Mouse (Mus musculus) forebrain, embryonic 16.5 days (tissue): Measurements from ENCODE around the gene Sik1. TPM values are rescaled to one million over a fixed set of nuclear protein-coding genes. Genes with fewer than 3 reads are reported as not detected.

Experiments
- ATAC-seq: fragments of 200-750 bp; cut with Nextera tagmentation; 2 replicates; pipeline ENCODE4 v1.8.0; 2017; ENCODE audit warnings: mild to moderate bottlenecking, moderate library complexity
- H3K27ac ChIP-seq: fragments of 300-500 bp; sonication (generic); 2 replicates; pipeline ENCODE4 v1.5.1; 2014; ENCODE audit warnings: low read length, control low read depth
- H3K27me3 ChIP-seq: fragments of 300-500 bp; sonication (generic); replicated peaks from 2 replicates; pipeline ENCODE4 v1.6.1; 2014; ENCODE audit warnings: low read length; ENCODE audit not compliant: control insufficient read depth, insufficient read depth
- H3K36me3 ChIP-seq: fragments of 300-500 bp; sonication (generic); 2 replicates; pipeline ENCODE4 v1.6.1; 2014; ENCODE audit not compliant: control insufficient read depth, insufficient read depth
- H3K4me1 ChIP-seq: fragments of 300-500 bp; sonication (generic); replicated peaks from 2 replicates; pipeline ENCODE4 v1.6.1; 2014; ENCODE audit warnings: low read length; ENCODE audit not compliant: control insufficient read depth, insufficient read depth
- H3K4me2 ChIP-seq: fragments of 300-500 bp; sonication (generic); 2 replicates; pipeline ENCODE4 v1.6.1; 2014; ENCODE audit warnings: mild to moderate bottlenecking, low read length, control low read depth
- H3K4me3 ChIP-seq: fragments of 300-500 bp; sonication (generic); replicated peaks from 2 replicates; pipeline ENCODE4 v1.5.1; 2014; ENCODE audit warnings: mild to moderate bottlenecking, low read length, control low read depth
- H3K9ac ChIP-seq: fragments of 300-500 bp; sonication (generic); replicated peaks from 2 replicates; pipeline ENCODE4 v1.6.1; 2014; ENCODE audit warnings: low read depth, low read length, control low read depth
- H3K9me3 ChIP-seq: fragments of 300-500 bp; sonication (generic); 2 replicates; pipeline ENCODE4 v1.6.1; 2016; ENCODE audit warnings: low read length; ENCODE audit not compliant: control insufficient read depth
- WGBS: fragments of 180-500 bp; shearing (Covaris S2); extraction: QIAGEN DNeasy Blood & Tissue Kit; methylation state at CpG from one replicate; pipeline ENCODE4 v1.1.7; 2014; 5-methylcytosine and 5-hydroxymethylcytosine counted together
- polyA plus RNA-seq: library from polyadenylated mRNA; unstranded; fragments of >200 nt; fragmentation: Nextera tagmentation; extraction: Ambion mirVana; gene quantifications from 2 replicates; pipeline ENCODE4 v1.2.1, GENCODE M21; 2015

Sik1 gene
- polyA plus RNA-seq, 1 experiment from 2014 or later: 20.1 TPM

DNA sequence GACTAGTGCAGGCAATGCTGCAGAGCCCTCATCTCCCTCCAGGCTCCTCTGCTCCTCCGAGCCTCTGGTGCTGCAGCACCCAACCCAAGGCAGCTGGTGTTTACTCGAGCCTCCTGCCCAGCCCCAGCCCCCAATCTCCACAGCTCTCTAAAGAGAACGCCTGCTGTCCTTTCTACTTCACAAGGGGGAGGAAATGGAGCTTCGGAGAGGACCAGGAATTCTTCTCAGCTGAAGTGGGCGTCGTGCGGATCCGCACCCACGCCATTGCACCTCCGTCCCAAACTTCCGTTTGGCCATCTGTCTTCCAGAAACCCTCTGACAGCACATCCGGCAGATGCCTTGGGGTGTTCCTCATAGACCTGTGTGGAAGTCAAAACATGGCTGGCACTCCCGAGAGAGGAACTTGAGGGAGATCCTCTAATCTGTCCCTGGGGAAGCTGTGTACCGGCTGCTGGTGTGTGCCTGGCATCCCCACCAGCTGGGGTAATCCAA is 22.1 kb upstream of the Sik1 start:
- Histone ChIP-seq H3K4me1 (peaks cover 10% of the 10 kb centered on the region), H3K9ac (no peak overlapping the region), H3K36me3 (no peaks in the 10 kb centered on the region), H3K9me3 (no peaks in the 10 kb centered on the region), H3K27ac (peak overlapping the region; percentile 34; the same call in 1 of the 2 replicates), H3K4me3 (no peak overlapping the region), H3K4me2 (no peak overlapping the region), H3K27me3 (no peaks in the 10 kb centered on the region)
- no peak for ATAC-seq
- 59% methylated on average over 14 of the region's 14 CpGs for WGBS

DNA sequence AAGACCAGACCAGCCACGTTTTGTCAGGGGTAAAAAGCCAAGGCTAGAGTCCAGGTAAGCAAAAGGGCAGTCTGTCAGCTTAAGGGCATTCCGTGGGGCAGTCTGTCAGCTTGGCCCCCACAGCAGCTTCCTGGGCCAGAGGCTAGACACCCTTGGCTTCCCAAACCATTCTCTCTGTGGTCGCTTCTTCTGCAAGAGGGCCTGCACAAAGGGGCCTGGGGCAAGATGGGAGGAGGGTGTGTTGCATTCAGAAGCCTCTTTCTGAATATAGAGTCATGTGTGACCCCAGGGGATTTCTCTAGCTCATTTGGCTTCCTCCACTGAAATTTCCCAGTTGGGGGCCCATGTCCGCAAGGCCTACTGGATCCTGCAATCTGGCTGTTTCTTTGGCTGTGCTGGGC is 21.6 kb upstream of the Sik1 start:
- H3K4me2 ChIP-seq: no peak overlapping the region
- whole genome bisulfite sequencing: 53% methylated on average over 4 of the region's 4 CpGs
- peaks cover 10% of the 10 kb centered on the region for H3K4me1 ChIP-seq
- no peak overlapping the region for H3K9ac ChIP-seq
- H3K27ac ChIP-seq: peak overlapping the region; percentile 34; the same call in 1 of the 2 replicates
- no peaks in the 10 kb centered on the region for H3K27me3 ChIP-seq
- no peaks in the 10 kb centered on the region for H3K9me3 ChIP-seq
- no peak overlapping the region for H3K4me3 ChIP-seq
- H3K36me3 ChIP-seq: no peaks in the 10 kb centered on the region
- ATAC-seq: no peak

DNA sequence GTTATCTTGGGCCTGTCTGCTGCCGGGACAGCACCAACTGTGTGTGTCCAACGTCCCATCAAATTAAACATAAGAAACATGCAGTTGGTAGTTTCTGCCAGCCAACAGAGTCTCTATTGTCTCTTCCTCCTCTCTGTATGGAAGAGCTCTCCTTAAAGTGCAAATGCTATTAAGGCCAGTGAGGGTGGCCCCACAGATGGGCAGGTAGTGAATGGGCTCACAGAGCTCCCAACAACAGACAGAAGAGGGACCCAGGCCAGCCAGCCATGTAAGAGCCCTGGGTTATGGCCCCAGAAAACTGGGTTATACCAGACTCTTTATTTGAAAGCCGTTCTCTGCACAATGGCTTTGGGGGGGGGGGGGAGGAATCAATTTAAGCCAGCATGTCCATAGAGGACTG is 21.2 kb upstream of the Sik1 start:
- no peaks in the 10 kb centered on the region for H3K9me3 ChIP-seq
- 40% methylated on average over 3 of the region's 3 CpGs for WGBS

DNA sequence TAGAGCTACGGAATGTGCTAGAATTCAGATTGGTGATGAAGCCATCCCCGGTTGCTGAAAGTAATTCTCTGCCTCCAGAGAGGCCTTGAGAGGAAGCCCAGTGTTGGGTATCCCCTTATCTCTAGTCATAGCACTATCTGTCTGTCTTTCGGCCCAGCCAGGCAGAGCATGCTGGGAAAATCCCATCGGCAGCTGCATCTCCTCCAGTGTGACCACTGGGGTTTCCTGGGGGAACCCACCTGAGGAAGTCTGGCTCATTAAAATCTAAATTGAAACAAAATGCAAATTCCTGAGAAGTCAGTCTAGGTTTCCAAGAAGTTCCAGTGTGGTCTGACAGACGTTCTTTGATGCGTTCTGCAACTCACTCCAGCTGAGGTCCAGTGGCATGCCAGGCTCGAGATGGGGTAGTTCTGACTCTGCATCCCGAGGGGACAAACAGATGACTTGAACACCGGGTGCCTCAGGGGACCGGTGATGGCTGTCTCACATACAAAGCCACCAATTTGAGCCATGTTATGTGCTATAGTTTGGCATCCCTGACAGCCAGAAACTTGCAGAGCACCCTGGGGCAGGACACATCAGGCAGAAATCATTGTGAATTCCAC is 19.8 kb upstream of the Sik1 start:
- H3K4me3 ChIP-seq: no peak overlapping the region
- H3K9ac ChIP-seq: no peak overlapping the region
- no peaks in the 10 kb centered on the region for H3K27me3 ChIP-seq
- H3K4me1 ChIP-seq: peaks cover 10% of the 10 kb centered on the region
- H3K27ac ChIP-seq: no peak overlapping the region
- WGBS: 87% methylated on average over 10 of the region's 10 CpGs
- no peak for ATAC-seq
- no peaks in the 10 kb centered on the region for H3K9me3 ChIP-seq
- no peak overlapping the region for H3K4me2 ChIP-seq
- no peaks in the 10 kb centered on the region for H3K36me3 ChIP-seq

More for the DNA sequence above, 21.2 kb upstream of the Sik1 start:
- no peaks in the 10 kb centered on the region for H3K36me3 ChIP-seq
- H3K27me3 ChIP-seq: no peaks in the 10 kb centered on the region
- H3K4me2 ChIP-seq: no peak overlapping the region
- ATAC-seq: no peak
- H3K9ac ChIP-seq: no peak overlapping the region
- no peak overlapping the region for H3K27ac ChIP-seq
- no peak overlapping the region for H3K4me3 ChIP-seq
- H3K4me1 ChIP-seq: peaks cover 10% of the 10 kb centered on the region

DNA sequence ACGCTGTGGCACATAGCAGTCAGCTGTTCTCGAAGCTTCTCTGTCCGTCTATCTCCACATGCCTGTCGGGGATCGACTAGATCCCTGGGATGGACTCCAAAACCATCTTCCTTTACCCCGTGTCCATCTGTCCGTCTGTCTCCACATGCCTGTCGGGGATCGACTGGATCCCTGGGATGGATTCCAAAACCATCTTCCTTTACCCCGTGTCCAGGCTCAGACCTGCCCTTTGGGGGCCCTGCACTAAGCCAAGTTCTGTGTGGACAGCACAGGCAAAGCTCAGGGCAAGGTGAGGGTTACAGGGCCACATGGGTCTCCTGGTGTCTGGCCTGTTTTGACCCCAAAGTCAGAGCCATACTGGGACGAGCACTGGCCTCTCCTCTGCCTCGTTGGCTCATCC is 19.1 kb upstream of the Sik1 start:
- Histone ChIP-seq H3K9me3 (no peaks in the 10 kb centered on the region), H3K27me3 (no peaks in the 10 kb centered on the region), H3K27ac (no peak overlapping the region), H3K4me3 (no peak overlapping the region), H3K4me2 (no peak overlapping the region), H3K36me3 (no peaks in the 10 kb centered on the region), H3K4me1 (peaks cover 10% of the 10 kb centered on the region), H3K9ac (no peak overlapping the region)
- WGBS: 86% methylated on average over 12 of the region's 12 CpGs
- ATAC-seq: no peak

DNA sequence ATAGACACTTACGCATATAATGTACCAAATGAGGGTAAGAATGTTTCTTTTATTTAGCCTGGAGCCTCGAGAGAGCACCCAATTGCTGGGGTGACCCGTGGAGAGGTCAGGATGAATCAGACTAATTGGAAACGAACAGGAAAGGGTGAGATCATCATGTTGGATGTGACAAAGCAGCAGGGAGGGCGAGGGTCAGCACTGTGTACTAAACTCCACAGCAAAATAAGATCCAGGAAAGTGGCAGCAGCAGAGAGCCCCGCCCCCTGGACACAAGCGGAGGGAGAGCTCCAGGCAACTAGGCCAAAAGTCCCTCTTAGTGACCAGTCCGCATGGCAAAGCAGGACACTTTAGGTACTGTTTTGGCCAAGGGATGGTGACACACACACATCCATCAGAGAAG is 18.4 kb upstream of the Sik1 start:
- no peaks in the 10 kb centered on the region for H3K27me3 ChIP-seq
- H3K4me2 ChIP-seq: no peak overlapping the region
- H3K36me3 ChIP-seq: no peaks in the 10 kb centered on the region
- WGBS: 53% methylated on average over 8 of the region's 8 CpGs
- no peak overlapping the region for H3K27ac ChIP-seq
- H3K9ac ChIP-seq: no peak overlapping the region
- no peaks in the 10 kb centered on the region for H3K9me3 ChIP-seq
- no peak for ATAC-seq
- peaks cover 10% of the 10 kb centered on the region for H3K4me1 ChIP-seq
- H3K4me3 ChIP-seq: no peak overlapping the region

DNA sequence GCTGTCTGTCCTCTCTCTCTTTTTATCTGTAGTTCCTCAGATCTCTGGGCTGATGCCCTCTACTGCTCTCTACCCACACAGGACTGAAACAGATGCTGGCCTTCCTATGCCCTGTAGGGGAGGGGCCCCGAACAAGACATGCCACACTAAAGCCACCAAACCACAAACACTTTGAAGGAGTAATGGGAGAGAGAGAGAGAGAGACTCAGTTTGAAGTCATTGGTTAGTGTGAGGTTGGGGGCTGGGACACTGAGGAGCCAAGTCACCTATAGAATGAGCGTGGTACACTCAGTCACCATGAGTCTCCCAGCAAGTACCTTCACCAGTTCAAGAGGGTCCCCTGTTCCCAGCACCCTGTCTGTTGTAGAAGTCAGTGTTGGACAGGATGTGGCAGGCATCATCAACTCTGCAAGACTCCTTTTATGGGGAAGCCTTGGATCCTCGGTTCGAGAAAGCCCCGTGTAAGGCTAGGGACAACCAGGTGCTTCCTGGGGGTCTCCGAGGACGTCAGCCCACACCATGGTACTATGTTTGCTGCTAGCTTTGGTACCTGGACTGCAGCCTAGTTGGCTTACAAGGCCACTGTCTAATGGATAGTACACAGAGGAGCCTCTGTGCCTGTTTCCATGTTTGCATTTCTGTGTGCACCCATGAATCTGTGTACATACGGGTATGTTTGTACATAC is 17.7 kb upstream of the Sik1 start:
- no peak overlapping the region for H3K4me2 ChIP-seq
- H3K27ac ChIP-seq: no peak overlapping the region
- H3K36me3 ChIP-seq: no peaks in the 10 kb centered on the region
- no peak for ATAC-seq
- WGBS: 86% methylated on average over 8 of the region's 8 CpGs
- no peak overlapping the region for H3K4me3 ChIP-seq
- H3K27me3 ChIP-seq: no peaks in the 10 kb centered on the region
- peaks cover 10% of the 10 kb centered on the region for H3K4me1 ChIP-seq
- no peak overlapping the region for H3K9ac ChIP-seq
- H3K9me3 ChIP-seq: no peaks in the 10 kb centered on the region

DNA sequence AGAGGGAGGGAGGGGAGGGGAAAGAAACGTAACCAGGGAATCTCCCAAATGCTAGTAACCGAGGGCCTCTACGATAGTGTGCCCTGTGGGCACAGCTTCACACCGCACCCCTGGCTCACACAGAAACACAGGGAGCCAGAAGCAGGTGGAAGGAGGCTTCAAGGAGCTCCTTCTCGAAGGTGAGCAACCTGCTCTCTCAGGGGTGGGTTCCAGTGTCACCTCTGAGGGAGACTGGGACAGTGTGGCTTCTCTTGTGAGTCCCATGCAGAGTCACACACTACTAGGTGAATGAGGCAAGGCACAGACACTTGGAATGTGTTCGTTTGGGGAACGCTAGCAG is 17.2 kb upstream of the Sik1 start:
- no peak overlapping the region for H3K27ac ChIP-seq
- no peaks in the 10 kb centered on the region for H3K36me3 ChIP-seq
- H3K9ac ChIP-seq: no peak overlapping the region
- H3K4me2 ChIP-seq: no peak overlapping the region
- H3K9me3 ChIP-seq: no peaks in the 10 kb centered on the region
- H3K4me3 ChIP-seq: no peak overlapping the region
- WGBS: 81% methylated on average over 7 of the region's 7 CpGs
- peaks cover 7% of the 10 kb centered on the region for H3K4me1 ChIP-seq
- no peak for ATAC-seq
- no peaks in the 10 kb centered on the region for H3K27me3 ChIP-seq

DNA sequence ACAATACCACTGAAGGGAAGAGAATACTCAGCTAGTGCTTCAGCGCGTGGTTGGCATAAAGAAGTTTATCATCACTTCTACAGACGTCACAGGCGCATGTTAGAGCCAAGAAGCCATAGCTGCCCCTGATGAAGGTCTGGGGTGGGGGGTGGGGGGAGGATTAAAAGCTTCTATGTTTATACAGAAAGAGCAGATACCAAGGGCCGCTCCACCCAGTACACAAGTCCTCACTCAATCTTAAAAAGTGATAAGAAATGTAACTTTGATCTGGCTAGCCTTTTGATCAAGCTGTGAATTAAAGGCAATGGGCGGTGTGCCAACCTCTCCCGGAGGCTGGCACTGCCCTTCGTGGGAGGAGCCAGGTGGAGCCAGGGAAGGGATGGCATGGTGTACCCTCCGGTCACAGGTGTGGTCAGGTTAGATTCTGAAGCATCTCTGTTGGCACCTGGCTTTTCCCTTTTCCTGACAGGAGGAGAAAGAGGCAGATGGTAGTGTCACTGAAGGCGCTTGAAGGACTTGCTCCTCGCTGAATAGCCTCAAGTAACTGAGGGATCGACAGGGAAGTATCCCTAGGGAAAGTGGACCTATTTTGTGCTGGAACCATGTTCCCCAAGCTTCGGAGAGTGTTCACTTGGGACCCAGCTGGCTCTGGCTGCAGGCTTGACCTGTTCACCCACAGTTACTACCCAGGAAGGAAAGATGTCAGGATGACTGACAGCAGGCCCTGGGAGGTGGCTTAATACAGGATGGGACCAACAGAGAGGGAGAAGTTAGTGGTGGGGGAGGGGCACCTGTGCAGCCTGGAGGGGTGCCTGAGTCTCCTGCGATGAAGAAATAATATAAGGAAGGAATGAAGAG is 16.6 kb upstream of the Sik1 start:
- peaks cover 1% of the 10 kb centered on the region; the same call in 1 of the 2 replicates for H3K4me1 ChIP-seq
- no peaks in the 10 kb centered on the region for H3K27me3 ChIP-seq
- no peak overlapping the region for H3K4me2 ChIP-seq
- H3K9ac ChIP-seq: no peak overlapping the region
- no peaks in the 10 kb centered on the region for H3K9me3 ChIP-seq
- no peaks in the 10 kb centered on the region for H3K36me3 ChIP-seq
- H3K4me3 ChIP-seq: no peak overlapping the region
- H3K27ac ChIP-seq: no peak overlapping the region
- no peak for ATAC-seq
- WGBS: 76% methylated on average over 14 of the region's 14 CpGs
